Mouse (Mus musculus) mouse embryonic stem cell (cell line): ENCODE measurements around the gene Slc1a7.

Experiments used
- in situ Hi-C, 2 experiments: fragments of 300-500 bp; cut with MboI; formaldehyde crosslinking; loops; 1 replicate in 1 of 2; 3 replicates in 1 of 2; pipeline ENCODE4 v1.14.3; 2019 to 2020; ENCODE audit warnings: low sequenced_read_pairs in 2 of 2, low pct_unique_long_range_greater_than_20kb in 1 of 2, mixed read lengths in 1 of 2; ENCODE audit not compliant: unreplicated experiment in 1 of 2

Slc1a7 gene

GRCm38 (mm10) chr4:107996418-107996986 lies 28.4 kb downstream of the Slc1a7 start:
- in situ Hi-C loops: no loop called here

GRCm38 (mm10) chr4:107998641-107999332 lies 30.7 kb downstream of the Slc1a7 start:
- in situ Hi-C loops: no loop called here

- in situ Hi-C loops: no loop called here
These were observed 31.2 kb downstream of the Slc1a7 start for GRCm38 (mm10) chr4:107999380-107999779.

- in situ Hi-C loops: no loop called here
These were observed 37.2 kb downstream of the Slc1a7 start for GRCm38 (mm10) chr4:108005328-108005727.

- in situ Hi-C loops: no loop called here
These were observed 39.5 kb downstream of the Slc1a7 start for GRCm38 (mm10) chr4:108007532-108008103.

- in situ Hi-C loops: no loop called here
These were observed 40.4 kb downstream of the Slc1a7 start for GRCm38 (mm10) chr4:108008541-108008940.

- in situ Hi-C loops: no loop called here
These were observed 46.3 kb downstream of the Slc1a7 start for GRCm38 (mm10) chr4:108014466-108014865.

- in situ Hi-C loops: no loop called here
These were observed 47.1 kb downstream of the Slc1a7 start for GRCm38 (mm10) chr4:108015067-108015765.

- in situ Hi-C loops: no loop called here
These were observed 48.2 kb downstream of the Slc1a7 start for GRCm38 (mm10) chr4:108016321-108016720.

GRCm38 (mm10) chr4:108017839-108018238 lies 49.7 kb downstream of the Slc1a7 start:
- in situ Hi-C loops: no loop called here

- in situ Hi-C loops: no loop called here
These were observed 50.2 kb downstream of the Slc1a7 start for GRCm38 (mm10) chr4:108018241-108018923.

GRCm38 (mm10) chr4:108018961-108019921 lies 51.1 kb downstream of the Slc1a7 start:
- in situ Hi-C loops: no loop called here

GRCm38 (mm10) chr4:108020178-108020577 lies 52.0 kb downstream of the Slc1a7 start:
- in situ Hi-C loops: no loop called here

GRCm38 (mm10) chr4:108023186-108023585 lies 55.1 kb downstream of the Slc1a7 start:
- in situ Hi-C loops: no loop called here

- in situ Hi-C loops: no loop called here
These were observed 56.5 kb downstream of the Slc1a7 start for GRCm38 (mm10) chr4:108024641-108025040.

- in situ Hi-C loops: no loop called here
These were observed 57.1 kb downstream of the Slc1a7 start for GRCm38 (mm10) chr4:108025269-108025668.

- in situ Hi-C loops: no loop called here
These were observed 58.1 kb downstream of the Slc1a7 start for GRCm38 (mm10) chr4:108026193-108026592.
